Mouse (Mus musculus): ENCODE data around the gene Mbd3. TPM values are rescaled to one million over a fixed set of nuclear protein-coding genes. Genes with fewer than 3 reads are reported as not detected.
"Not testable (repeated sequence)": the region's sequence is repeated elsewhere in the genome, so short reads cannot be mapped to it uniquely, and the experiment has no call there.

Gene Mbd3
- polyA plus RNA-seq, 1 experiment = 116 TPM

DNA sequence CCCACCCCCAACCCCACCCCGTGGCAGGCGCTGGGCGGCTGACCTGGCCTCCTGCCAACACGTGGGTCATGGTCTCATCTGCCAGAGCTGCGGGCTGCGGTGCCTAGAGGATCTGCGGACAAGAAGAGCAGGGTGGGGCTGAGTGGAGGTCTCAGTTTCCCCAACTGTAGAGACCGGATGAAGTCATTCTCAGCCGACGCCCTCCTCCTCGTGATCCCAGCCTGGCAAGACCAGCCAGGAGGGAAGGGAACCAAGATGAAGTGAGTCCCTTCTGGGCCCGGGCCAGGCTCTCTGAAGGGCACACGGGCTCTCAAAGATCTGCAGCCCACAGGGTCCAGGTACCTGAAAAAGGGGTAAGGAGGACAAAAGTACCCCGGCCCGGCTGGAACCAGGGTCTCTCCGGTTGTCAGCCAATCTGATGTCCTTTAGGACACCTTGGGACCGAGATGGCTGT, 51.8 kb downstream of the Mbd3 start:
- WGBS = 5% methylated on average over 17 of the region's 17 CpGs
- no peak for DNase-seq (ENCODE audit: low read depth, low spot score)

DNA sequence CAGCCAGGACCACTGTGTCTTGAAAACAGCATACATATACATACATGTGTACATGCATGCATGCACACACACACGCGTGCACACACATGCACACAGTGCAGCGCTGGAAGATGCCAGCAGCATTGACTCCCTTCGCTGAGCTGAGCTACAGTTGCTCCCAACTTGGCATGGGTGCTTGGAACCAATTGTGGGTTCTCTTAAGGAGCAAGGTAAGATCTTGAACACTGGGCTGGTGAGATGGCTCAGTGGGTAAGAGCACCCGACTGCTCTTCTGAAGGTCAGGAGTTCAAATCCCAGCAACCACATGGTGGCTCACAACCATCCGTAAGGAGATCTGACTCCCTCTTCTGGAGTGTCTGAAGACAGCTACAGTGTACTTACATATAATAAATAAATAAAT, 53.4 kb downstream of the Mbd3 start:
- not testable (repeated sequence) for DNase-seq (ENCODE audit: low read depth, low spot score)

DNA sequence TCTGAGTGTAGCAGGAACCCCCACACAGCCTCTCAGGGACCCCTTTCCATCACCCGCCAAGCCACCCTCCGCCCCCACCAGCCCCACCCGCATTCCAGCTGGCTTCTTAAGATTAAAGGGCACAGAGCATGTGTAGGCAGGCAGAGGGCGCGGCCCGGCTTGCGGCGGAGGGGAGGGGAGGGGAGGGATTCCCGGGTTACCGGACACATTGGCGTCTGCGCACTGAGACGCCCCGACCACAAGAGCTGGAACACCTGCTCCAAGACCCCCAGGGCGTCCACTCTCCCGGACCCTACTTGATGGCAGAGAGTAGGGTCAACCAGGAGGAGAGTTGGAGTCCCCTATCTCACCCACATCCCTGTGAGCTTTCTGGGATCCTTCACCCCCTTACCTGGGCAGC, 54.2 kb downstream of the Mbd3 start:
- DNase-seq (ENCODE audit: low read depth, low spot score) = no peak

More for the DNA sequence above, 53.4 kb downstream of the Mbd3 start:
- 88% methylated on average over 6 of the region's 6 CpGs for WGBS

DNA sequence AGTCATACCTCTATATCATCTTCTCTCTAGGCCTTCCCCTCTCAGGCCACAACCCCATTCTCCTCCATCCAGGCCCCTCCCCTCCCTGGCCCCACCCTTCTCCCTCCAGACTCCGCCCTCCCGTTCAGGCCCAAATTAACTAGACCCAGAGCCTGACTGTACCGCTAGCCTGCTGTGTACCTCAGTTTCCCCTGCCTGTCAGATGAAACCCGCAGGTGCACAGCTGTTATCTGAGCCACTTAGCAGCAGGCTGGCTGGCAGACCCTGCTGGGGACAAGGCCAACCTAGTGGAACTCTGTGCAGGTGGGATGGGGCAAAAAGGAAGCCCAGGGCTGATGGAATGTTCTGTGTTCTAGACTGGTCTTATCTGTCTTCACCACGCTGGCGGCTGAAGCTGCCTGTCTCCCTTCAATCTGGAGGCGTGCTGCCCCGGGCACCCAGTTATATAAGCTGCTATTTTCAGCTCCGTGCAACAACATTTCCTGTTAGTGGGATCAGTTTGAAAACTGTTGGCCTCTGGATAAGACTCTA, 55.2 kb downstream of the Mbd3 start:
- 21% methylated on average over 9 of the region's 9 CpGs for WGBS
- DNase-seq (ENCODE audit: low read depth, low spot score) = no peak

More for the DNA sequence above, 54.2 kb downstream of the Mbd3 start:
- WGBS = 20% methylated on average over 16 of the region's 16 CpGs

DNA sequence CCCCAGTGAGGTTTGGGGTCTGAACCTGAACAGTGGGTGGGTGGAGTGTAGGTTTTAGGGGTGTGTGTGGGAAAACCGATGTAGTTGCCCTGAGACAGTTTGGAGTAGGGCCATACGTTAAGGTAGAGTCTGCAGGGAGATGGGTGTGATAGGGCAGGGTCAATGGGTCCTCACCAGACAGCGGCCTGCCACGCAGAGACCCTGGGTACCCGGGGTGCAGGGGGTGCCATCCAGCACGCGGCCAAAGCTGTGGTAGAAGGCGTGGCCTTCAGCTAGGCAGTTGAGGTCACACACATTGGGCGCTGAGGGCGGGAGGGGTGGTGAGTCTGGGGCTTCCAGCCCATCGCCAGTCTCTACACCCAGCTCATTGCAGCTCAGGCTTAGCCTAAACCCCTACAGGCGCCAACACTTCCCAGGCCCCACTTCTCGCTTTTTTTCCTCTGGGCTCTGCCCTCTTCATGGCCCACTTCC, 55.9 kb downstream of the Mbd3 start:
- no peak for DNase-seq (ENCODE audit: low read depth, low spot score)
- WGBS = 40% methylated on average over 13 of the region's 13 CpGs

DNA sequence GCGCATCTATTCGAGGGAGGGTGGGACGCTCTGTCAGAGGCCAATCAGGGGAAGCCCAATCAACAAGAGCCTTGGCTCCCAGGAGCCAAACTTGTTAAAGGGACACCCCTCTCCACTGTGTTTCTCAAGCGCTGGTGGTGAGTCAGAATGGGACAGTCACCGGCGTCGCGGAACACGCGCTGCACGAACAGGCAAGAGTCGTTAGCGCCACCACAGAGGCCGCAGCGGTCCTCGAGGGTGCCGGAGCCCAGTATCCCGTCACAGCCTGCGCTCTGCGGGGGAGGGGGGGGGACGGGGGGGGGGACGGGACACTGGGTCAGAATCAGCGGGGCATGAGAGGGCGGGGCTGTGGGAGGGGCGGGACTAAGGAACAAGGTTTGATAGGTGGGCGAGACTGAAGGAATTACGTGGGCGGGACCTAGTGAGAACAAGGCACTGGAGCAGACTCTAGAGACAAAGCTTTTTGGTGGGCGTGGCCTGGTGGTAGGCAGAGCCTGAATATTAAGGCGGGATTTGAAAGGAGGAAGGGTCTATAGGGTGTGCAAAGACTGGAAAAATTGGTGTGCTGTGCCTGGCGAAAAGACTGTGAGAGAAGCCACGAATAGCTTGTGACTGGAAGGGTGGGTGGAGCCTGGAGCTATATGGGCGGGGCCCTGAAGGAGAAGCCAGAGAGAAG, 56.5 kb downstream of the Mbd3 start:
- under 1% methylated on average over 33 of the region's 33 CpGs for WGBS
- DNase-seq (ENCODE audit: low read depth, low spot score) = no peak

Other genes with a start within 250 kb of the Mbd3 start
- gene Cirbp, start 233.6 kb downstream of the Mbd3 start, polyA plus RNA-seq (2012; rRNA removed) = 52.6 and 63.1 TPM in 2 replicates
- gene 1600002K03Rik, start 226.6 kb downstream of the Mbd3 start, polyA plus RNA-seq (2012; rRNA removed) = 15.9 and 18.2 TPM in 2 replicates
- gene Efna2, start 220.1 kb downstream of the Mbd3 start, polyA plus RNA-seq (2012; rRNA removed) = 0.95 and 1.1 TPM in 2 replicates
- 24.7 and 28.6 TPM in 2 replicates for gene Mum1, start 173.1 kb downstream of the Mbd3 start, polyA plus RNA-seq (2012; rRNA removed)
- 553 and 570 TPM in 2 replicates for gene Ndufs7, start 150.4 kb downstream of the Mbd3 start, polyA plus RNA-seq (2012; rRNA removed)
- gene Gamt, start 138.5 kb downstream of the Mbd3 start, polyA plus RNA-seq (2012; rRNA removed) = 9.4 and 10.5 TPM in 2 replicates
- 52.1 and 67.7 TPM in 2 replicates for gene Dazap1, start 138.1 kb downstream of the Mbd3 start, polyA plus RNA-seq (2012; rRNA removed)
- 1,621 and 1,622 TPM in 2 replicates for gene Rps15, start 107.1 kb downstream of the Mbd3 start, polyA plus RNA-seq (2012; rRNA removed)
- 0.41 and 0.45 TPM in 2 replicates for gene Apc2, start 103.6 kb downstream of the Mbd3 start, polyA plus RNA-seq (2012; rRNA removed)
- gene 2310011J03Rik, start 79.0 kb downstream of the Mbd3 start, polyA plus RNA-seq (2012; rRNA removed) = 69.0 and 72.5 TPM in 2 replicates
- gene Pcsk4, start 70.1 kb downstream of the Mbd3 start, polyA plus RNA-seq (2012; rRNA removed) = 8.2 and 15.5 TPM in 2 replicates
- gene Reep6, start 69.6 kb downstream of the Mbd3 start, polyA plus RNA-seq (2012; rRNA removed) = 50.1 and 127 TPM in 2 replicates
- gene Adamtsl5, start 51.1 kb downstream of the Mbd3 start, polyA plus RNA-seq (2012; rRNA removed) = 40.5 and 73.6 TPM in 2 replicates
- gene Plk5, start 43.1 kb downstream of the Mbd3 start, polyA plus RNA-seq (2012; rRNA removed) = 0.68 and 2.8 TPM in 2 replicates
- gene Mex3d, start 11.9 kb downstream of the Mbd3 start, polyA plus RNA-seq (2012; rRNA removed) = 5.7 and 7.6 TPM in 2 replicates
- 2,454 and 2,475 TPM in 2 replicates for gene Uqcr11, start 7.3 kb upstream of the Mbd3 start, polyA plus RNA-seq (2012; rRNA removed)
- 60.2 and 76.9 TPM in 2 replicates for gene Tcf3, start 34.1 kb upstream of the Mbd3 start, polyA plus RNA-seq (2012; rRNA removed)
- 0.09 and 0.19 TPM in 2 replicates for gene Onecut3, start 95.3 kb upstream of the Mbd3 start, polyA plus RNA-seq (2012; rRNA removed)
- 0.03 TPM in 1 of 2 replicates, not detected in the other for gene Atp8b3, start 139.6 kb upstream of the Mbd3 start, polyA plus RNA-seq (2012; rRNA removed)
- gene Rexo1, start 162.0 kb upstream of the Mbd3 start, polyA plus RNA-seq (2012; rRNA removed) = 35.4 and 42.4 TPM in 2 replicates
- 12.6 and 12.8 TPM in 2 replicates for gene Klf16, start 177.8 kb upstream of the Mbd3 start, polyA plus RNA-seq (2012; rRNA removed)
- gene Abhd17a, start 190.8 kb upstream of the Mbd3 start, polyA plus RNA-seq (2012; rRNA removed) = 214 and 233 TPM in 2 replicates
- gene Scamp4, start 203.3 kb upstream of the Mbd3 start, polyA plus RNA-seq (2012; rRNA removed) = 129 and 145 TPM in 2 replicates
- gene Adat3, start 203.3 kb upstream of the Mbd3 start, polyA plus RNA-seq (2012; rRNA removed) = 11.8 and 14.6 TPM in 2 replicates
- gene Gm49322, start 206.5 kb upstream of the Mbd3 start, polyA plus RNA-seq (2012; rRNA removed) = 3.5 and 3.7 TPM in 2 replicates
- 184 and 212 TPM in 2 replicates for gene Csnk1g2, start 223.3 kb upstream of the Mbd3 start, polyA plus RNA-seq (2012; rRNA removed)

Measured in large intestine, adult 2 months (tissue).